ENCODE assay signal across 9 mouse cellular contexts in the genomic region with DNA sequence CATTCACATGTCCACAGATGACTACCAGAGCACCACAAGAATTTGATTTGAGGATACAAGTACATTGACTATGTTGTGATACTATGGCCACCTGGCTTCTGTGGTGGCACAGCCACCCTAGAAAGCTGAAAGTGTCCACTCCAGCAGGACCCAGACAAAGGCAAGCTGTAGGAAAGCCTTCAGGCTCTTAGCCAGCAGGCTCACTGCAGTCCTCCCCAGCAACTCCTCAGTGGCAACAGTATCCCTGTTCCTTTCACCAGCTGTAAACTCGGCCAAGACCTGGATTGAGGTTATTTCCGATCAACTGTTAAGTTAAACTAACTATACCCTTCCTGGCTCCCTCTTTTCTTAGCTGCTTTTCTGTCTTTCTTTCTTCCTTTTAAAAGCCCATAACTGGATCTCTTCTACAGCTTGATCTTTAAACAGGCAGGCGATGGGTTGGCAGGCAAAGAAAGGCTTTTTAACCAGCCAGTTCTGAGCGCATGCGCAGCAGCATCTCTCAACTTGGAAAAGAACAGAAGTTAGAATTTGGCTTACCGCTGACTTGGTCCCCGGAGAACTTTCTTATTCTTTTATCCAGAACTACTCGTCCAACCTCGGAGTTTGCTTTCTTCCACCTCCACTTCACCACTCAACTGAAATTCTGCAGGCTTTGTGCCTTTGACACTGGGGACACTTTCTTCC.
DNase-seq lines count a peak whose midpoint lies in the region; ATAC-seq and TF ChIP-seq lines count a peak whose summit lies in the region.
"Had no signal": no experiment of that assay in that cellular context is flagged by ENCODE, and none has a peak within 500 bp of the region (broad histone marks: within the 10 kb centered on the region; RNA-seq: fewer than 3 reads in every experiment).

No protein-coding gene starts in this region.

- peak; percentile 59 for DNase-seq in hindbrain, postnatal 0 days (ENCODE audit: low spot score)
- peak; percentile 32 to 44 for DNase-seq in frontal cortex, postnatal 36 days (ENCODE audit: low spot score in 2 of 2)
- peak; percentile 11 for DNase-seq in lung, postnatal 36 days
- no peak for DNase-seq in embryo, embryonic 11 days
- DNase-seq in kidney, adult 9 months: no peak

- no peak for TF ChIP-seq CTCF in hindbrain, postnatal 0 days (IDR thresholded peaks at IDR 0.05; ENCODE audit: low read depth)

- no peaks in the 10 kb centered on the region for H3K36me3 ChIP-seq in hindbrain, postnatal 0 days (ENCODE audit: insufficient read depth, low read length)
- H3K36me3 ChIP-seq in hindbrain, embryonic 12.5 days: no peaks in the 10 kb centered on the region
- H3K36me3 ChIP-seq in heart, embryonic 15.5 days: no peaks in the 10 kb centered on the region
- H3K36me3 ChIP-seq: midbrain, embryonic 12.5 days had no signal

- WGBS in hindbrain, postnatal 0 days: 69% methylated on average over 9 of the region's 9 CpGs
- WGBS in hindbrain, embryonic 12.5 days: 86% methylated on average over 9 of the region's 9 CpGs
- 74% methylated on average over 9 of the region's 9 CpGs for WGBS in heart, embryonic 15.5 days

- ATAC-seq in hindbrain, postnatal 0 days: peak; percentile 60; the same call in 1 of the 2 replicates
- ATAC-seq in hindbrain, embryonic 12.5 days (ENCODE audit: low FRiP score): no peak
- ATAC-seq in heart, embryonic 15.5 days (replicated peaks; ENCODE audit: insufficient number of reproducible peaks, insufficient read depth, low FRiP score, low read depth): no peak
- no peak for ATAC-seq in megakaryocyte, adult 5-6 weeks (ENCODE audit: poor library complexity, severe bottlenecking)

- H3K4me2 ChIP-seq in hindbrain, postnatal 0 days (ENCODE audit: low read depth, low read length): no peak overlapping the region
- no peak overlapping the region for H3K4me2 ChIP-seq in hindbrain, embryonic 12.5 days (replicated peaks)
- no peak overlapping the region for H3K4me2 ChIP-seq in heart, embryonic 15.5 days
- H3K4me2 ChIP-seq: midbrain, embryonic 12.5 days had no signal

- no peaks in the 10 kb centered on the region for H3K9me3 ChIP-seq in hindbrain, postnatal 0 days (ENCODE audit: low read length)
- H3K9me3 ChIP-seq in hindbrain, embryonic 12.5 days (replicated peaks): no peaks in the 10 kb centered on the region
- H3K9me3 ChIP-seq in heart, embryonic 15.5 days (replicated peaks): no peaks in the 10 kb centered on the region
- H3K9me3 ChIP-seq: midbrain, embryonic 12.5 days had no signal

- no peak overlapping the region for H3K4me3 ChIP-seq in hindbrain, postnatal 0 days (ENCODE audit: low read length)
- H3K4me3 ChIP-seq in hindbrain, embryonic 12.5 days: no peak overlapping the region
- no peak overlapping the region for H3K4me3 ChIP-seq in heart, embryonic 15.5 days
- H3K4me3 ChIP-seq: midbrain, embryonic 12.5 days had no signal

- no peak overlapping the region for H3K9ac ChIP-seq in hindbrain, postnatal 0 days (replicated peaks; ENCODE audit: low read length)
- no peak overlapping the region for H3K9ac ChIP-seq in hindbrain, embryonic 12.5 days
- no peak overlapping the region for H3K9ac ChIP-seq in heart, embryonic 15.5 days
- H3K9ac ChIP-seq: midbrain, embryonic 12.5 days had no signal

- no peaks in the 10 kb centered on the region for H3K4me1 ChIP-seq in hindbrain, postnatal 0 days (ENCODE audit: insufficient read depth, low read length)
- H3K4me1 ChIP-seq in hindbrain, embryonic 12.5 days: no peaks in the 10 kb centered on the region
- no peaks in the 10 kb centered on the region for H3K4me1 ChIP-seq in heart, embryonic 15.5 days (replicated peaks)
- H3K4me1 ChIP-seq: midbrain, embryonic 12.5 days had no signal

- H3K27me3 ChIP-seq in hindbrain, postnatal 0 days (ENCODE audit: insufficient read depth, low read length): no peaks in the 10 kb centered on the region
- H3K27me3 ChIP-seq in hindbrain, embryonic 12.5 days: no peaks in the 10 kb centered on the region
- no peaks in the 10 kb centered on the region for H3K27me3 ChIP-seq in heart, embryonic 15.5 days
- H3K27me3 ChIP-seq: midbrain, embryonic 12.5 days had no signal

- H3K27ac ChIP-seq in hindbrain, postnatal 0 days: no peak overlapping the region; the same call in 1 of the 2 replicates
- no peak overlapping the region for H3K27ac ChIP-seq in hindbrain, embryonic 12.5 days
- 0 out of 2 replicates have a peak overlapping the region, but pooled peaks have one; percentile 11 for H3K27ac ChIP-seq in heart, embryonic 15.5 days
- H3K27ac ChIP-seq: midbrain, embryonic 12.5 days had no signal

Comparison
In these comparisons a context has a peak if more than half of its experiments do, and no peak if none do; other contexts are left out.
1. DNase-seq: peak in hindbrain, postnatal 0 days (single experiment), frontal cortex, postnatal 36 days (2 of 2) and lung, postnatal 36 days (single experiment); none in embryo, embryonic 11 days (single experiment) and kidney, adult 9 months (single experiment).